Mouse (Mus musculus): ENCODE results near the gene Rrm2.
"Not testable (repeated sequence)": the region's sequence is repeated elsewhere in the genome, so short reads cannot be mapped to it uniquely, and the experiment has no call there.

The Rrm2 gene

GRCm38 (mm10) chr12:24707954-24708823 is at the start of gene Rrm2:
Rrm2 (plus strand) TSS chr12:24708241.
- CTCF ChIA-PET, result interaction anchor here (0.6 to 1.2 kb wide), 2 partner anchors 9 to 204 kb away, joined by 3 read pairs; no protein-coding TSS in a partner anchor

GRCm38 (mm10) chr12:24658998-24659397 is 49.0 kb upstream of the Rrm2 start:
- CTCF ChIA-PET, result no interaction called here

DNA sequence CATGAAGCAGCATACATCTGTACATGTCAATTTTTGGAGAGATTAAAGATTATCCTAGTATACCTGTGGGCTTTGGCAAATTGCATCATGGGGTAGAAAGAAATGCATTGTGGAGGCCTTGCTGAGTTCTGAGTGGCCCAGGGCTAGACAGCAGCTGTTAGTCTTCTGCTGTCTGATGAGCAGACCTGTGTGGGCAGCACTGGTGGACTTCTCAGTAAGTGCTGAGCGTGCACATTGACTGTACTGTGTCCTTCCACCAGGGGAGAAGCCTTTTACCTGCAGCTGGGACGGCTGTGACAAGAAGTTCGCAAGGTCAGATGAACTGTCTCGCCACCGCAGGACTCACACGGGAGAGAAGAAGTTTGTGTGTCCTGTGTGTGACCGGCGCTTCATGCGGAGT is 48.1 kb upstream of the Rrm2 start:
- CTCF ChIA-PET, result no interaction called here

GRCm38 (mm10) chr12:24661100-24661499 is 46.9 kb upstream of the Rrm2 start:
- CTCF ChIA-PET, result interaction anchor here (1.0 kb wide), 1 partner anchor 58 kb away, joined by 3 read pairs; no protein-coding TSS in a partner anchor

GRCm38 (mm10) chr12:24662131-24662530 is 45.9 kb upstream of the Rrm2 start:
- CTCF ChIA-PET, result interaction anchor here (1.0 kb wide), 1 partner anchor 59 kb away, joined by 3 read pairs; no protein-coding TSS in a partner anchor

DNA sequence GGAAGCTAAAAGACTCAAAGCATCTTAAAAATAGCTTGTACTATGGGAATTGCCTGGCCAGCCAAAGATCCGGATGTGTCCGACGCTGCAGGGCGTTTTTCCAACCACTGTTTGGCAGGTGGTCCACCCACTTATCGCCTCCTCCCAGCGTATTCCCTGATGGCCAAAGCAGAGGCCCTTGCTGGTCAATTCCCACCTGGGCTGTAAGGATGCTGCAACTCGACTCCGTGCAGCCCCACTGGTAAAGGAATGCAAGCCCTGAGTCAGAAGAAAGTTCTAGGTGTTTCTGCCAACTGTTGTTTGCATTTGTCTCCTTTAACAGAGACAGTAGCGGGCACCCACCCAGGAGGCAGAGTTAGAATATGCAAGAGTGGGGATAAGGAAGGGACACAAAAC is 27.9 kb upstream of the Rrm2 start:
- CTCF ChIA-PET, result no interaction called here

- CTCF ChIA-PET, result no interaction called here
Observed at GRCm38 (mm10) chr12:24680492-24681285, 27.4 kb upstream of the Rrm2 start.

DNA sequence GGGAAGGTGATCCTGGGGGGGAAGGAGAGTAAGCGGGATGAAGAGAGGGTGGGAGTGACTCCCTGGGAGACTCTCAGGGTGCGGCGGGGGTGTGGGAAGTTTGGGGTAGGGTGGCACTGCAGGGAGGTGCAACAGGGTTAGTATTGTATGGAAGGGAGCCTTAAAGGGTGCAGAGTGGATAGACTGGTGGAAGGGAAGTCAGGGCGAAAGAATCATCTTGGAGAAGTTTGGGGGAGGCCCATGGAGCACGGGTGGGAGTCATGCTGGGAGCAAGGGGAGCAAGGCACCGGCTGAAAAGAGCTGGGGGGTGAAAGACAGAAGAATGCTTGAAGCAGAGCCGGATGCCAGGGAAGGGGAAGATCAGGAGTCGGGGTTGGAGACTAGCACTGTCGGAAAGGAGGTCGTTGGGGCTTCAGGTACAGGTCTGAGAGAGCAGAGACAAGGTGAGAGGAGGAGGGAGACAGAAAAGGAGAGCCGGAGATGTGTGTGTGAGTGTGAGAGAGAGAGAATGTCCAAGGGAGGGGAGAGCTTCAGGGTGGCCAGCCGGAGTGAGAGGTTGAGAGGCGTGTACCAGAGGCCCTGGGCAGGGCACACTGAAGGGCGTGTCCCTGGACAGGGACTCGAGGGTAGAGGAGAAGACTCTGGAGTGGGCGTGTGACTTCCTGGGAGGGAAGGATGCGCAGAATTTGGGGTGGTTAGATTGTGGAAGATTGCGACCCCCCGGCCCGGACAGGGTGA is 26.6 kb upstream of the Rrm2 start, which contains the start of gene Cys1:
Gene Cys1, minus strand, starts transcription at position 528 of the 738 bp plus-strand sequence.
- CTCF ChIA-PET, result no interaction called here

- CTCF ChIA-PET, result no interaction called here
Observed at GRCm38 (mm10) chr12:24682563-24682962, 25.5 kb upstream of the Rrm2 start.

GRCm38 (mm10) chr12:24683461-24683860 is 24.6 kb upstream of the Rrm2 start:
- CTCF ChIA-PET, result interaction anchor here (0.6 kb wide), 1 partner anchor 88 kb away, joined by 3 read pairs; no protein-coding TSS in a partner anchor

- CTCF ChIA-PET, result no interaction called here
Observed at GRCm38 (mm10) chr12:24686038-24686695, 21.9 kb upstream of the Rrm2 start.

GRCm38 (mm10) chr12:24686696-24687346 is 21.2 kb upstream of the Rrm2 start:
- CTCF ChIA-PET, result no interaction called here

DNA sequence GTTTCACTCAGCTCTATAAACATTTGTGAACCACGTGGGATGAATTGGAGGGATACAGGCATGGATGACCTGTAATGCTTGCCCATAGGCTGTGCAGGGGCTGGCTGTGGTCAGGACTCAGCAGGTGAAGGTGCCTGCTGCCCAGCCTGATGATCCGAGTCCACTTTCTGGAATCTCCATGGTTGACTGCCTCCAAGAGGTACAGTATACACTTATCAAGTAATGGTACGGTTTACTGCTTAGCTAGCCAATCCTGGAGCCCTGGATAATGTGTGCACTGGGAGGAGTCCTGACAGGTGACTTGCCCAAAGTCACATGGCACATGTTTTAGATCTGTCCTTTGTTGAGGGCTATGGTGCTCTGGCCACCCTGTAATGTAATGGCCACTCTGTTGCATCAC is 17.7 kb upstream of the Rrm2 start:
- CTCF ChIA-PET, result no interaction called here

DNA sequence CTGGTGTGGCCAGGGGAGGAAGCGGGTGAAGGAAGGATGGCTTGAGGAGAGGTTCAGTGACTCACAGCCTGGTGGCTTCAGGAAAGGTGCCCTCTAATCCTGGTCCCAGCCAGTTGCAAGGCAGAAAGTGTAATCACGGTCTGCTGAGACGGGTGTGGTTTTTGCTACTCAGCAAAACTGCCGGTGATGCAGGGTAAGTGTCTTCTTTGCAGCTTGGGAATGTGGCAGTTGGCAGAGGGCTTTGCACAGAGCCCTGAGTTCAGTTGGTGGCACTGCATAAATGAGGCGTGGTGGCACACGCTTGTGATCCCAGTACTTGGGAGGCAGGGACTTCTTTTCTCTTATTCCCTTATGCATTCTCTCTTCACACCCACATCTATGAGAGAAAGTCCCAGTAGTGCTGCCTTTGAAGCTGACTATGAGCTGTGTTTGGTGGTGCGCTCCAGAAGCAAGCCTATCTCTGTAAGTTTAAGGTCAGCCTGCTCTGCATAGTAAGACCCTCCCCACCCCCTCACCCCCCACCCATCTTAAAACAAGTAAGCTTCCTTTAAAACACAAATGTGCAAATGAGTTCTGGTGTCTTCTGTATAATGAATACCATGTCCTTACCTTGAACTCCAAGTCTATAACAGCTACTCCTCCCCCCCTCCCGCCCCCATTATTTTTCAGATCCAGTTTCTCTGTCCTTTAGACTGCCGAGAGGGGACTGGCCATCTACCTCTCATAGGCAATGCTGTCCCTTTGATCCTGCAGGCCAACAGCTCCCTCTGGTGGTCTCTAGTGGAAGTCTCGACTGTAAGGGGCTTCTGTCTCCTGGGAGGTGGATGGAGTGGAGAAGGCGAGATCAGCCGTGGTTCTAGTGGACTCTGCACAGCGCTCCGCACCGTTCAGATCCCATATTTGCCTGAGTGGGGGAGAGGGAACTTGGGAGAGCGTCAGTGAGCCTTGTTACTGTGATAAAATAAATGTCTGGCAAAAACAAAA is 11.2 kb upstream of the Rrm2 start:
- CTCF ChIA-PET, result interaction anchor here (0.6 to 1.1 kb wide), 8 partner anchors 13 to 338 kb away, joined by 3 to 6 read pairs (median 4); no protein-coding TSS in a partner anchor

DNA sequence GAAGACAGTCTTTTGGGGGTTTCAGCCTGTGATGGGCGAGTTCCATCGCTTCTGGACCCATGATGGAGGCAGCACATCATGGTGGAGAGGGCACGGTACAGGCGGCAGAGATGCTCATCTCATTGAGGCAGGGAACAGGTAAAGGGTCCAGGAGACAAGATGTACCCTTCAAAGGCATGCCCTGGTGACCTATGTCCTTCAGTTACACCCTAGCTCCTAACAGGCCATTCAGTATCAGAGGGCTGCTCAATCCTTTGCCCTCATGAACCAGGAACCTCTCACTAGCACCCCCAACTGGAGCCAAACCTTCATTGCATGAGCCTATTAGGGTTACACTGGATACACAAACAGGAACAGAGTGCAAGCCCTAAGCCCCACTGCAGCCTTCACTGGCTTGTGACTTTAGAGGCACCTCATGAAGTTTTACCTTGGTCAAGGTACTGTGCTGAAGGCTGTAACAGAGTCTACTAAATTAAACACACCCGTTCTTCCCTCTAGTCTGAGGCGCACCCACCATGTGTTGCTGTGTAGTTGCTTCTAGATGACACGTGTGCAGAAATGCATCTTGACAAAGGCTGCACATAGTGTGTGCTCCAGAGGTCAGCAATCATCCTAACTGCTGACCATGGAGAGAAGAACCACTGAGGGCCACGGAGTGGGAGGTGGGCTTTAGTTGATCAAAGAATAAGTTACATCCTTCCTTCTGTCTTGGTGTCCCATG is 10.4 kb upstream of the Rrm2 start:
- CTCF ChIA-PET, result interaction anchor here (0.6 to 1.1 kb wide), 5 partner anchors 12 to 337 kb away, joined by 3 to 6 read pairs (median 4); no protein-coding TSS in a partner anchor

- CTCF ChIA-PET, result interaction anchor here (0.6 kb wide), 1 partner anchor 65 kb away, joined by 7 read pairs; no protein-coding TSS in a partner anchor
Observed at GRCm38 (mm10) chr12:24698514-24698913, 9.5 kb upstream of the Rrm2 start.

GRCm38 (mm10) chr12:24699578-24699977 is 8.5 kb upstream of the Rrm2 start:
- CTCF ChIA-PET, result no interaction called here

DNA sequence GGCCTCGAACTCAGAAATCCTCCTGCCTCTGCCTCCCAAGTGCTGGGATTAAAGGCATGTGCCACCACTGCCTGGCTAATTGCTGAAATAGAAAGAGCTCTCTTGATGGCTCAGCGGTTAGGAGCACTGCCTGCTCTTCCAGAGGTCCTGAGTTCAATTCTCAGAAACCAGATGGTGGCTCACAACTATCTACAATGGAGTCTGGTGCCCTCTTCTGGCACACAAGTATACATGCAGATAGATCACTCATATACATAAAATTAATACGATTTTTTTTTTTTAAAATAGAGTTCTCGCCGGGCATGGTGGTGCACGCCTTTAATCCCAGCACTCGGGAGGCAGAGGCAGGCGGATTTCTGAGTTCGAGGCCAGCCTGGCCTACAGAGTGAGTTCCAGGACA is 6.4 kb upstream of the Rrm2 start:
- CTCF ChIA-PET, result not testable (repeated sequence)

DNA sequence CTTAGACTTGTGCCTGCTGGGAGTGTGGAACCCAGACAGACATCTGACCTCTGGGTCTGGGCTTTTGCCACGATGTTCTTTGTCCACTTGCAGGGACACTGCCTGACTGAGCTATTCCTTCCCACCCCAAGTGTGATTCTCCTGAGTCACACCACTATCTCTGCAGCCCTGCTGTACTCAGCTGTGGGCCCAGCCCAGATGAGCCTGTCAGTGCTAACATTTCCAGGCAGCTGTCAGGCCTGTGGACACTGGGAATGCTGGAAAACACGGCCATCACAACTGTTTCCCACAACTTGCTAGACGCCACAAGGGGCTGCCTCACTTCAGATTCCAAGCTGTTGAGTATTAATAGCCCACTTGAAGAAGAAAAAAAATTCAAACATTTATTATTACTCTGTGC is 5.0 kb upstream of the Rrm2 start:
- CTCF ChIA-PET, result no interaction called here
